Mouse (Mus musculus): ENCODE results near the gene Tmem53. TPM values are rescaled to one million over a fixed set of nuclear protein-coding genes. Genes with fewer than 3 reads are reported as not detected.

The Tmem53 gene
- total and polyA plus RNA-seq, 3 experiments, result 0.65 to 1.3 TPM; not detected in 1

DNA sequence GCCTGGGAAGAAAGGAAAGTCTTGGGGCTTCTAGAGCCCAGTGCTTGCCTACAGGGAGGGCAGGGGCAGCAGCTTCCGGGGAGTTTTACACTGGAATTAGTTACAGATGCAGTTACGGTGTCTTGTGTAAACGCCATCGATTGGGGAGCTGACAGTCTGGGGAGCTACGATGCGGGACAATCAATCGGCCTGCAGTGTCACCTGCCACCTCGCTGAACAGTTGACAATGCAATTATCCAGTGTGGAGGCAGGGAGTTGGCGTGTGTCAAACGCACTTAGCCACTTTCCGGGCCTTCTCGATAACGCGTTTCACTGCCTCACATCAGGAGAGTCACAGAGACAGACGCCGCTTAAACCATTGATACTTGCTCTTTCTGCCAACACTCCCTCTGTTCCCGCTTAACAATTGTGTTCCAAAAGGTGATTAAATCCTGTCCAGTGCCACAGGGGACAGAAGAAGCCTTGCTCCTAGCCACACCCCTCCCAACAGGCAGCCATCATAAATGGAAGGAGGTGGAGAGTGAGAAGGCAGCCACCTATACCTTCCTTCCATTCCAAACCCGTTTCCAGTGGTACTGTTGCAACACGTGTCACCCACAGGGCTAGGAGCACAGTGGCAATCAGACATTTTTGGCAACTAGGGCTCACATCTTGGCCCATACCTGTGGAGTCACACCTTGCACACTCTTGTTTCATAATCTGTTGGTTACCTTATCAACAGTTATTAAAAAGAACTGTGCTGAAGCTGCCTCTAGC is 29.5 kb downstream of the Tmem53 start:
- Histone ChIP-seq H3K9ac (ENCODE audit: control insufficient read depth, low read depth, low read length, poor library complexity, severe bottlenecking) (no peak overlapping the region), H3K79me2 (ENCODE audit: control insufficient read depth, insufficient read depth, low read length, poor library complexity) (no peaks in the 10 kb centered on the region), H3K9me3 (replicated peaks; ENCODE audit: insufficient read depth, low read length) (no peaks in the 10 kb centered on the region), H3K36me3 (ENCODE audit: control insufficient read depth in 1 of 2, insufficient read depth in 2 of 2, low read length in 2 of 2) (peaks cover 0 to 7% of the 10 kb centered on the region in 2 experiments; a peak in 1 of 4 replicates), H3K27me3 (ENCODE audit: control insufficient read depth in 1 of 2, insufficient read depth in 2 of 2, low read length in 2 of 2) (no peaks in the 10 kb centered on the region), H3K4me1 (ENCODE audit: control insufficient read depth in 1 of 2, insufficient read depth in 2 of 2, low read length in 2 of 2) (no peaks in the 10 kb centered on the region), H3K4me3 (ENCODE audit: control insufficient read depth in 1 of 2, insufficient read depth in 1 of 2, low read depth in 2 of 2, low read length in 2 of 2) (no peak overlapping the region), H3K27ac (ENCODE audit: control insufficient read depth, low read depth, low read length) (no peak overlapping the region)
- DNase-seq (ENCODE audit: low read depth, low spot score), result no peak
- TF ChIP-seq ZNF384 (IDR thresholded peaks at IDR 0.05; ENCODE audit: low read depth, low read length), result no peak
- TF ChIP-seq JUND (IDR thresholded peaks at IDR 0.05; ENCODE audit: low read depth, low read length), result no peak
- no peak for TF ChIP-seq POLR2AphosphoS2 (IDR thresholded peaks at IDR 0.05; ENCODE audit: low read length)
- TF ChIP-seq CTCF (IDR thresholded peaks at IDR 0.05 in 2 of 3, conservative IDR thresholded peaks at IDR 0.05 in 1 of 3; ENCODE audit: control insufficient read depth in 1 of 3, insufficient read depth in 1 of 3, low read depth in 2 of 3, low read length in 3 of 3, poor library complexity in 1 of 3, severe bottlenecking in 1 of 3), result no peak
- no peak for TF ChIP-seq KAT2A (conservative IDR thresholded peaks at IDR 0.05; ENCODE audit: low read depth, low read length)
- TF ChIP-seq POLR2AphosphoS5 (IDR thresholded peaks at IDR 0.05; ENCODE audit: borderline replicate concordance, low read depth, low read length), result no peak
- no peak for TF ChIP-seq USF1 (IDR thresholded peaks at IDR 0.05; ENCODE audit: low read depth, low read length)
- no peak for TF ChIP-seq NRF1 (IDR thresholded peaks at IDR 0.05; ENCODE audit: insufficient read depth, low read depth, low read length, poor library complexity, severe bottlenecking)
- no peak for TF ChIP-seq RCOR1 (IDR thresholded peaks at IDR 0.05; ENCODE audit: low read depth, low read length)

DNA sequence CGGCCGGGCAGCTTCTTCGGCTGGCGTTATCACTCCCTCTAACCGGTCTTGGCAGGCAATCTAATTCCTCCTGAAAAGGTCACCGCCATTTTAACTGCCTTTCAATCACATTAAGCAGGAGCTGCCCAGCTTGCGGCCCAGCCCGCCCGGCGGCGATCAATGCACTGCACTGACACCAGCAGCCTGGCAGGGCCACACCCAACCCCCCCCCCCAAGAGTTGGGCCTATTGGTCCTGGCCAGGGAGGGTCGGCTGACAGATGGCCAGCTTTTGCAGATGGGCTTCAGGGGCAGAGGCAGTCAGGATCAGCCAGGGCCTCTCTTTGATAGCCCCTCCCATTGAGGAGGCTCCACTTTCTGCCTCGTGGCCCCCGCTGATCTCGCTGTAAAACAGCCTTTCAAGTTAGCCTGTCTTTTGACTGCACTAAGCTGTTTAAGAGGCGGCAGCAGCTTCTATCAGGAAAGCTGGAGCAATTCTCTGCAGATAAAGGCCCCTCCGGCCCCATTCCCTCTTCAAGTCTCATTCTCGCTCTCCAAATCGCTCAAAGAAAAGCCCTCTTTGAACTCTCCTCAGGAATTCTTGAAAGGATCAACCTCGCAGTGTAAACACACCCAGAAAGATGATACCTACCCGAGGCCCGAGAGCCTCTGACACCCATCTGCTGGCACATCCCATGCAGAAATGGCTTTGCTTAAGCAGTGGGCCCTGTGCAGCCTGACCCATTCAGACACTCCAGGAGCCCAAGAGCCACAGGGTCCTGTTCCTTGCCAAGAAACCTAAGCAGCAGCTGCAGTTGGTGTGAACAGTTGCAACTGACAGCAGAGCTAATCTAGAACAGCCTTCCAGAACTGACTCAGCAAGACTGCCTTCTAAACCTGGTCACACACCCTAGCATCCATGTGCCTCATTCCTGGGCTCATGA is 31.8 kb downstream of the Tmem53 start:
- Histone ChIP-seq H3K9me3 (replicated peaks; ENCODE audit: insufficient read depth, low read length) (no peaks in the 10 kb centered on the region), H3K79me2 (ENCODE audit: control insufficient read depth, insufficient read depth, low read length, poor library complexity) (peaks cover 13% of the 10 kb centered on the region), H3K4me3 (ENCODE audit: control insufficient read depth in 1 of 2, insufficient read depth in 1 of 2, low read depth in 2 of 2, low read length in 2 of 2) (no peak overlapping the region), H3K27me3 (ENCODE audit: control insufficient read depth in 1 of 2, insufficient read depth in 2 of 2, low read length in 2 of 2) (no peaks in the 10 kb centered on the region), H3K36me3 (ENCODE audit: control insufficient read depth in 1 of 2, insufficient read depth in 2 of 2, low read length in 2 of 2) (peaks cover 2 to 10% of the 10 kb centered on the region in 2 experiments; a peak in 2 of 4 replicates), H3K9ac (ENCODE audit: control insufficient read depth, low read depth, low read length, poor library complexity, severe bottlenecking) (no peak overlapping the region), H3K4me1 (ENCODE audit: control insufficient read depth in 1 of 2, insufficient read depth in 2 of 2, low read length in 2 of 2) (peaks cover 0 to 8% of the 10 kb centered on the region in 2 experiments; a peak in 1 of 4 replicates), H3K27ac (ENCODE audit: control insufficient read depth, low read depth, low read length) (no peak overlapping the region)
- no peak for DNase-seq (ENCODE audit: low read depth, low spot score)
- TF ChIP-seq POLR2A (IDR thresholded peaks at IDR 0.05; ENCODE audit: control insufficient read depth in 1 of 2, insufficient read depth in 1 of 2, low read depth in 1 of 2, low read length in 2 of 2, poor library complexity in 1 of 2), result no peak
- no peak for TF ChIP-seq CHD1 (IDR thresholded peaks at IDR 0.05; ENCODE audit: low read depth, low read length)

- H3K36me3 ChIP-seq (ENCODE audit: control insufficient read depth in 1 of 2, insufficient read depth in 2 of 2, low read length in 2 of 2), result peaks cover 2 to 8% of the 10 kb centered on the region in 2 experiments; a peak in 2 of 4 replicates
- no peaks in the 10 kb centered on the region for H3K27me3 ChIP-seq (ENCODE audit: control insufficient read depth in 1 of 2, insufficient read depth in 2 of 2, low read length in 2 of 2)
- H3K9me3 ChIP-seq (replicated peaks; ENCODE audit: insufficient read depth, low read length), result no peaks in the 10 kb centered on the region
- H3K79me2 ChIP-seq (ENCODE audit: control insufficient read depth, insufficient read depth, low read length, poor library complexity), result peaks cover 18% of the 10 kb centered on the region
- TF ChIP-seq POLR2AphosphoS5 (IDR thresholded peaks at IDR 0.05; ENCODE audit: borderline replicate concordance, low read depth, low read length), result no peak
- TF ChIP-seq ZC3H11A (IDR thresholded peaks at IDR 0.05; ENCODE audit: low read depth, low read length), result no peak
- no peak for TF ChIP-seq CHD2 (IDR thresholded peaks at IDR 0.05; ENCODE audit: low read length)
- no peak for TF ChIP-seq ZKSCAN1 (IDR thresholded peaks at IDR 0.05; ENCODE audit: low read depth, low read length)
- no peak for TF ChIP-seq NRF1 (IDR thresholded peaks at IDR 0.05; ENCODE audit: insufficient read depth, low read depth, low read length, poor library complexity, severe bottlenecking)
- no peak for TF ChIP-seq TBP (IDR thresholded peaks at IDR 0.05; ENCODE audit: low read depth, low read length)
- TF ChIP-seq RAD21 (IDR thresholded peaks at IDR 0.05; ENCODE audit: low read depth, low read length), result no peak
- no peak for TF ChIP-seq GATA1 (IDR thresholded peaks at IDR 0.05; ENCODE audit: low read depth, low read length)
- no peak for TF ChIP-seq HCFC1 (IDR thresholded peaks at IDR 0.05; ENCODE audit: low read depth, low read length)
- TF ChIP-seq ZNF384 (IDR thresholded peaks at IDR 0.05; ENCODE audit: low read depth, low read length), result no peak
- H3K27ac ChIP-seq (ENCODE audit: control insufficient read depth, low read depth, low read length), result no peak overlapping the region
- peaks cover 0 to 8% of the 10 kb centered on the region in 2 experiments; a peak in 1 of 4 replicates for H3K4me1 ChIP-seq (ENCODE audit: control insufficient read depth in 1 of 2, insufficient read depth in 2 of 2, low read length in 2 of 2)
- H3K4me3 ChIP-seq (ENCODE audit: control insufficient read depth in 1 of 2, insufficient read depth in 1 of 2, low read depth in 2 of 2, low read length in 2 of 2), result no peak overlapping the region
- DNase-seq (ENCODE audit: low read depth, low spot score), result no peak
- H3K9ac ChIP-seq (ENCODE audit: control insufficient read depth, low read depth, low read length, poor library complexity, severe bottlenecking), result no peak overlapping the region
Observed at GRCm38 (mm10) chr4:117284363-117284762, 32.6 kb downstream of the Tmem53 start.
